Mouse (Mus musculus): ENCODE data around the gene Lrrc8d. TPM values are rescaled to one million over a fixed set of nuclear protein-coding genes. Genes with fewer than 3 reads are reported as not detected.

The Lrrc8d gene
- polyA plus RNA-seq, 1 experiment from 2014 or later, result 22.9 TPM

- WGBS, result 80% methylated on average over 16 of the region's 16 CpGs
Observed at GRCm38 (mm10) chr5:105867841-105868447, 168.2 kb downstream of the Lrrc8d start.

DNA sequence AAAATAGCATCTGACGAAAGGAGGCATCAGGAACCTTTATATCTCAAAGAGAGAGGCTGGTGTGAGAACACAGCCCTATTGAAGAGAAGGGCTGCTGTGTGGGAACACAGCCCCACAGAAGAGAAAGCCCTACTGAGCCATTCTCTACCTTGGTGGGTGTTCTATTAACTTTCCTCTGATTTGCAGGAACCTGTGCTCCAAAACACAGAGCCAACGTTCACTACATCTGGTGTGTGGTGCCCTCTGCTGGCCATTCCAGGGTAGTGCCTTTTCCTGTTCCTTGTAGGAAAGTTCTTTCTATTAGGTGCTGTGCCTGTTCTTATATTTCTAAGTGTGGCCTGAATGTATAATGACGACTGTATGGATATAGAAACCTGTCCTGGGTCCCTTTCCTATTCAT, 168.8 kb downstream of the Lrrc8d start:
- Histone ChIP-seq H3K4me3 (ENCODE audit: low read depth, low read length) (no peak overlapping the region), H3K4me2 (ENCODE audit: low read depth, low read length) (no peak overlapping the region), H3K9ac (replicated peaks; ENCODE audit: low read length) (no peak overlapping the region), H3K9me3 (replicated peaks; ENCODE audit: control insufficient read depth, low read length) (no peaks in the 10 kb centered on the region), H3K4me1 (ENCODE audit: control insufficient read depth, insufficient read depth, low read length) (no peaks in the 10 kb centered on the region), H3K27ac (replicated peaks; ENCODE audit: low read depth, low read length) (no peak overlapping the region), H3K27me3 (ENCODE audit: control insufficient read depth, insufficient read depth, low read length) (no peaks in the 10 kb centered on the region), H3K36me3 (replicated peaks; ENCODE audit: control insufficient read depth, insufficient read depth, low read depth, low read length) (no peaks in the 10 kb centered on the region)
- ATAC-seq (replicated peaks; ENCODE audit: insufficient number of reproducible peaks, low FRiP score, low TSS enrichment, low read depth), result no peak
- 32% methylated on average over 3 of the region's 3 CpGs for WGBS
- DNase-seq (ENCODE audit: low spot score), result peak; percentile 93

More at GRCm38 (mm10) chr5:105867841-105868447, 168.2 kb downstream of the Lrrc8d start:
- Histone ChIP-seq H3K4me2 (ENCODE audit: low read depth, low read length) (no peak overlapping the region), H3K4me3 (ENCODE audit: low read depth, low read length) (no peak overlapping the region), H3K27me3 (ENCODE audit: control insufficient read depth, insufficient read depth, low read length) (no peaks in the 10 kb centered on the region), H3K27ac (replicated peaks; ENCODE audit: low read depth, low read length) (no peak overlapping the region), H3K9ac (replicated peaks; ENCODE audit: low read length) (no peak overlapping the region), H3K9me3 (replicated peaks; ENCODE audit: control insufficient read depth, low read length) (no peaks in the 10 kb centered on the region), H3K4me1 (ENCODE audit: control insufficient read depth, insufficient read depth, low read length) (no peaks in the 10 kb centered on the region), H3K36me3 (replicated peaks; ENCODE audit: control insufficient read depth, insufficient read depth, low read depth, low read length) (no peaks in the 10 kb centered on the region)
- DNase-seq (ENCODE audit: low spot score), result no peak
- no peak for ATAC-seq (replicated peaks; ENCODE audit: insufficient number of reproducible peaks, low FRiP score, low TSS enrichment, low read depth)

DNA sequence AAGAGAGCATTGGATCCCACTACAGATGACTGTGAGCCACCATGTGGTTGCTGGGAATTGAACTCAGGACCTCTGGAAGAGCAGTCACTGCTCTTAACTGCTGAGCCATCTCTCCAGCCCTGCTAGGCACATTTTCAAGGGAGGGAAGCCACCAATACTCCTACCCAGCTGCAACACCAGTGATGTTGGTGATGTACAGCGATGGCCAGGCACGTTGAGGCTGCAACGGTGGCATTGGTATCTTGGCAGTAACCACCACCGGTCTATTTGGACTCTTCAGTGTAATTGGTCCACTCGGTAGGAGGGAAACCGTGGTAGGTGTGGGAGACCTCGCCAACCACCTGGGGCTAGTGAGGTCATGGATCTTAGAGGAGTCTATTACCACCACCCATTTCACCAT, 170.0 kb downstream of the Lrrc8d start:
- H3K36me3 ChIP-seq (replicated peaks; ENCODE audit: control insufficient read depth, insufficient read depth, low read depth, low read length), result no peaks in the 10 kb centered on the region
- DNase-seq (ENCODE audit: low spot score) (no peak), ATAC-seq (replicated peaks; ENCODE audit: insufficient number of reproducible peaks, low FRiP score, low TSS enrichment, low read depth) (no peak)
- H3K9me3 ChIP-seq (replicated peaks; ENCODE audit: control insufficient read depth, low read length), result no peaks in the 10 kb centered on the region
- no peak overlapping the region for H3K27ac ChIP-seq (replicated peaks; ENCODE audit: low read depth, low read length)
- H3K4me1 ChIP-seq (ENCODE audit: control insufficient read depth, insufficient read depth, low read length), result no peaks in the 10 kb centered on the region
- no peak overlapping the region for H3K9ac ChIP-seq (replicated peaks; ENCODE audit: low read length)
- no peak overlapping the region for H3K4me3 ChIP-seq (ENCODE audit: low read depth, low read length)
- no peaks in the 10 kb centered on the region for H3K27me3 ChIP-seq (ENCODE audit: control insufficient read depth, insufficient read depth, low read length)
- 86% methylated on average over 7 of the region's 7 CpGs for WGBS
- H3K4me2 ChIP-seq (ENCODE audit: low read depth, low read length), result no peak overlapping the region

- H3K4me3 ChIP-seq (ENCODE audit: low read depth, low read length), result no peak overlapping the region
- H3K4me1 ChIP-seq (ENCODE audit: control insufficient read depth, insufficient read depth, low read length), result no peaks in the 10 kb centered on the region
- WGBS, result 69% methylated on average over 3 of the region's 3 CpGs
- DNase-seq (ENCODE audit: low spot score) (no peak), ATAC-seq (replicated peaks; ENCODE audit: insufficient number of reproducible peaks, low FRiP score, low TSS enrichment, low read depth) (no peak)
- H3K27ac ChIP-seq (replicated peaks; ENCODE audit: low read depth, low read length), result no peak overlapping the region
- no peaks in the 10 kb centered on the region for H3K36me3 ChIP-seq (replicated peaks; ENCODE audit: control insufficient read depth, insufficient read depth, low read depth, low read length)
- no peaks in the 10 kb centered on the region for H3K9me3 ChIP-seq (replicated peaks; ENCODE audit: control insufficient read depth, low read length)
- no peak overlapping the region for H3K9ac ChIP-seq (replicated peaks; ENCODE audit: low read length)
- H3K4me2 ChIP-seq (ENCODE audit: low read depth, low read length), result no peak overlapping the region
- no peaks in the 10 kb centered on the region for H3K27me3 ChIP-seq (ENCODE audit: control insufficient read depth, insufficient read depth, low read length)
Observed at GRCm38 (mm10) chr5:105871140-105871539, 171.4 kb downstream of the Lrrc8d start.

DNA sequence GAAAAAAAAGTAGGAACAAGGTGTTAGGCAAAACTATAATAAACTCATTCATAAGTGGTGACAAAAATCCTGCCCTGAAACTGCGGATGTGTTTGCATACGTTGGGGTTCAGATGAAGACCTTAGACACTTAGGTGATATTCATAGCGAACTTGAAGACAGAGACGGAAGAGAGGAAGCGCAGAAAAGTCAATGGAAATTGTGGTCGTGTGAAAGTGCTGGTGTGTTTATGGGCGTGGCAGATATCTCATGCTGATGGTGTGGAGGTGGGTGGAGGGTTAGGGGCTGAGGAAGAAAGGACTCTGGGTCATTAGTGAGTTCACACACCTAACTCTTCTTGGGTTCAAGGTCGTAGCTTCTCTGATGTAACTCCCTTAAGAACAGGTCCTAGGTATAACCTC, 172.4 kb downstream of the Lrrc8d start:
- no peaks in the 10 kb centered on the region for H3K4me1 ChIP-seq (ENCODE audit: control insufficient read depth, insufficient read depth, low read length)
- H3K36me3 ChIP-seq (replicated peaks; ENCODE audit: control insufficient read depth, insufficient read depth, low read depth, low read length), result no peaks in the 10 kb centered on the region
- H3K4me3 ChIP-seq (ENCODE audit: low read depth, low read length), result no peak overlapping the region
- 79% methylated on average over 8 of the region's 8 CpGs for WGBS
- no peaks in the 10 kb centered on the region for H3K9me3 ChIP-seq (replicated peaks; ENCODE audit: control insufficient read depth, low read length)
- no peak overlapping the region for H3K9ac ChIP-seq (replicated peaks; ENCODE audit: low read length)
- no peak overlapping the region for H3K4me2 ChIP-seq (ENCODE audit: low read depth, low read length)
- H3K27ac ChIP-seq (replicated peaks; ENCODE audit: low read depth, low read length), result no peak overlapping the region
- ATAC-seq (replicated peaks; ENCODE audit: insufficient number of reproducible peaks, low FRiP score, low TSS enrichment, low read depth), result no peak
- no peak for DNase-seq (ENCODE audit: low spot score)
- no peaks in the 10 kb centered on the region for H3K27me3 ChIP-seq (ENCODE audit: control insufficient read depth, insufficient read depth, low read length)

DNA sequence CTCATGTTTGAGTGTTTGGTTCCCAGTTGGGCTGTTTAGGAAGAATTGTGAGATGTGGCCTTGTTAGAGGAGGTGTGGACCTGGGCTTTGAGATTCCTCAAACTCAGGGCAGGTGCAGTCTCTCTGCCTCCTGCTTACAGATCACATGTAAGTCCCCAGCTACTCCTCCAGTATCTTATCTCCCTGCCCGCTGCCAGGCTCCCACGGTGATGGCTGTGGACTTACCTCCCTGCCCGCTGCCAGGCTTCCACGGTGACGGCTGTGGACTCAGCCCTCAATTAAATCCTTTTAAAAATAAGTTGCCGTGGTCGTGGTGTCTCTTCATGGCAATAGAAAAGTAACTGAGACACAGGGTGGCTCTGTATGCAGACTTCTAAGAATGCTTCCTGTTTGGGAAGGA, 173.1 kb downstream of the Lrrc8d start:
- no peaks in the 10 kb centered on the region for H3K9me3 ChIP-seq (replicated peaks; ENCODE audit: control insufficient read depth, low read length)
- no peaks in the 10 kb centered on the region for H3K27me3 ChIP-seq (ENCODE audit: control insufficient read depth, insufficient read depth, low read length)
- 62% methylated on average over 7 of the region's 7 CpGs for WGBS
- no peaks in the 10 kb centered on the region for H3K4me1 ChIP-seq (ENCODE audit: control insufficient read depth, insufficient read depth, low read length)
- no peak overlapping the region for H3K9ac ChIP-seq (replicated peaks; ENCODE audit: low read length)
- H3K36me3 ChIP-seq (replicated peaks; ENCODE audit: control insufficient read depth, insufficient read depth, low read depth, low read length), result no peaks in the 10 kb centered on the region
- DNase-seq (ENCODE audit: low spot score) (no peak), ATAC-seq (replicated peaks; ENCODE audit: insufficient number of reproducible peaks, low FRiP score, low TSS enrichment, low read depth) (no peak)
- no peak overlapping the region for H3K27ac ChIP-seq (replicated peaks; ENCODE audit: low read depth, low read length)
- no peak overlapping the region for H3K4me2 ChIP-seq (ENCODE audit: low read depth, low read length)
- H3K4me3 ChIP-seq (ENCODE audit: low read depth, low read length), result no peak overlapping the region

- H3K27ac ChIP-seq (replicated peaks; ENCODE audit: low read depth, low read length), result no peak overlapping the region
- DNase-seq (ENCODE audit: low spot score) (no peak), ATAC-seq (replicated peaks; ENCODE audit: insufficient number of reproducible peaks, low FRiP score, low TSS enrichment, low read depth) (no peak)
- H3K9me3 ChIP-seq (replicated peaks; ENCODE audit: control insufficient read depth, low read length), result no peaks in the 10 kb centered on the region
- H3K4me1 ChIP-seq (ENCODE audit: control insufficient read depth, insufficient read depth, low read length), result no peaks in the 10 kb centered on the region
- no peak overlapping the region for H3K4me2 ChIP-seq (ENCODE audit: low read depth, low read length)
- WGBS, result 88% methylated on average over 3 of the region's 3 CpGs
- no peak overlapping the region for H3K9ac ChIP-seq (replicated peaks; ENCODE audit: low read length)
- no peaks in the 10 kb centered on the region for H3K27me3 ChIP-seq (ENCODE audit: control insufficient read depth, insufficient read depth, low read length)
- no peaks in the 10 kb centered on the region for H3K36me3 ChIP-seq (replicated peaks; ENCODE audit: control insufficient read depth, insufficient read depth, low read depth, low read length)
- H3K4me3 ChIP-seq (ENCODE audit: low read depth, low read length), result no peak overlapping the region
Observed at GRCm38 (mm10) chr5:105873774-105874173, 174.0 kb downstream of the Lrrc8d start.

- ATAC-seq (replicated peaks; ENCODE audit: insufficient number of reproducible peaks, low FRiP score, low TSS enrichment, low read depth) (no peak), DNase-seq (ENCODE audit: low spot score) (no peak)
- H3K4me1 ChIP-seq (ENCODE audit: control insufficient read depth, insufficient read depth, low read length), result no peaks in the 10 kb centered on the region
- H3K9me3 ChIP-seq (replicated peaks; ENCODE audit: control insufficient read depth, low read length), result no peaks in the 10 kb centered on the region
- H3K4me2 ChIP-seq (ENCODE audit: low read depth, low read length), result no peak overlapping the region
- no peaks in the 10 kb centered on the region for H3K27me3 ChIP-seq (ENCODE audit: control insufficient read depth, insufficient read depth, low read length)
- H3K27ac ChIP-seq (replicated peaks; ENCODE audit: low read depth, low read length), result no peak overlapping the region
- H3K4me3 ChIP-seq (ENCODE audit: low read depth, low read length), result no peak overlapping the region
- WGBS, result 92% methylated on average over 11 of the region's 11 CpGs
- H3K9ac ChIP-seq (replicated peaks; ENCODE audit: low read length), result no peak overlapping the region
- no peaks in the 10 kb centered on the region for H3K36me3 ChIP-seq (replicated peaks; ENCODE audit: control insufficient read depth, insufficient read depth, low read depth, low read length)
Observed at GRCm38 (mm10) chr5:105874476-105874875, 174.7 kb downstream of the Lrrc8d start.
